Mouse (Mus musculus): ENCODE results near the gene Fam71b. TPM values are rescaled to one million over a fixed set of nuclear protein-coding genes. Genes with fewer than 3 reads are reported as not detected.
"Not testable (repeated sequence)": the region's sequence is repeated elsewhere in the genome, so short reads cannot be mapped to it uniquely, and the experiment has no call there.

Fam71b gene
- polyA plus RNA-seq, 2 experiments from 2014 or later: not detected

- no peak for ATAC-seq
Observed at GRCm38 (mm10) chr11:46384925-46385324, 11.4 kb upstream of the Fam71b start.

- ATAC-seq: peak; percentile 27
Observed at GRCm38 (mm10) chr11:46386556-46386955, 9.8 kb upstream of the Fam71b start.

DNA sequence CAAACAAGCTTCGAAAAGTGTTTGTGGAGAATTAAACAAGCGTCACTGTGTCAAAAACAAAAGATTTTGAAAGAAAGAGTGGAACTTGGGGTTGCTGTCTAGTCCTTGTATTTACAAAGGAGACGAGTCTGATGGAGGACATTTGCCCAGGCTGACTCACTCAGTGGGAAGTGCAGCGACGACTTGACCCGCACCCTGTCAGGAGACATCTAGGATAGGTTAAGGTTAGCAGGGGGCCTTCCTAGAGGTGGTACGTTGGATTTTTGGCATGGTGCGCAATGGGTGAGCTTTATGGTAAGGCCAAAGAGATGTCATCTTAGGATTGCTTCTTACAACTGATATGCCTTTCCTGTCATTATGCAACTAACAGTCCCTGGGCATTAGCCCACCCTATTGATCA, 9.3 kb upstream of the Fam71b start:
- ATAC-seq: no peak

DNA sequence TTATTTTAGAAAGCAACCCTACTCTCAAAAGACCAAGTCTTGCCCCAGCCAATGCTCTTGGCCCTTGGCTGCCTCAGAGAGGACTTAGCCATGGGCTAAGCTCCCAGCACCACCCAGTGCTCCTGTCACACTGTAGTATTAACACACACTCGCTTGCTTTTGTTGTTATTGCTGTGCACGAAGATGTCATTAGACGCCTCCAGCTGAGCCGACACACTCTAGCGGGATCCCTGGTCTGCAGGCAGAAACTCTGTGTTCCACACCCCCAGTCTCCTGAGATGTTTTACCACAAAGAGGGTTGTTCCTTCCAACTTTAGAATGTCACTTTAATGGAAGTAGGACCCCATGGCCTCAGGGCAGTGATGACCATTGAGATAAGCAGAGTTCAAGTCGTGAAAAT, 7.9 kb upstream of the Fam71b start:
- no peak for ATAC-seq

DNA sequence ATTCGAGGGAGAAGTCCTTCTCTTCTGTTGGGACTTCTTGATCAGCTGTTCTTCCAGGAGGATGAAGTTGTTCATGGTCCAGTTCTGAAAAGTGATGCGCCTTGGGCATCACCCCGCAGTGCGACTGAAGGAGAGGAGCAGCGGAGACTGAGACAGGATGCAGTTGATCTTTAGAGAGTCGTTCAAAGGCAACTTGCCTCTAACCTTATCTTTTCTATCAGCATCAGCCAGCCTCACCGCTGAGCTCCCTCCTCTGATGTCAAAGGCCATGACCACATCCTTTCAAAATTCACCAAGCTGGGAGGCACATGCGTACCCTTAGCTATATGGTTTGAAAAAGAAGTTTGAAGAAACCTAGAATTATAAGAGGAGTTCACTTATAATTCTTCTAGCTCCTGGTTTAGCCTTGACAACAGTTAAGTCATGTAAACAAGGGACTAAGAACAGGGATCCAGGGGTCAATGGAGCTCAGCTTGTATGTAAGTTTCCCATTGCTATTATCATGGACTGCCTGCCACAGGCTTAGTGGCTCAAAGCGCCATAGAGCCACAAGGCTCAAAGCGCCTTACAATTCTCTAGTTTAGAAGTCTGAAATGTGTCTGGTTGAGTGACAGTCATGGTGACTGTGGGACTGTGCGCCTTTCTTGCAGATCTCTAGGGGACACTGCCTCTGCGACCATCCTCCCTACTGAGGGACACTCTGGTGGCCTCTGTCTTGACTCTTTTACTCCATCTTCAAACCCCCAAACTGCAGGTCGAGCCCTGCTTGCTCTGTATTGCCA, 6.8 kb upstream of the Fam71b start, which contains the start of gene Itk:
Gene Itk (minus strand): TSS at position 180 of the 782 bp plus-strand sequence.
- ATAC-seq: peak; percentile 83

- no peak for ATAC-seq
Observed at GRCm38 (mm10) chr11:46390621-46391020, 5.7 kb upstream of the Fam71b start.

- no peak for ATAC-seq
Observed at GRCm38 (mm10) chr11:46392890-46393289, 3.5 kb upstream of the Fam71b start.

DNA sequence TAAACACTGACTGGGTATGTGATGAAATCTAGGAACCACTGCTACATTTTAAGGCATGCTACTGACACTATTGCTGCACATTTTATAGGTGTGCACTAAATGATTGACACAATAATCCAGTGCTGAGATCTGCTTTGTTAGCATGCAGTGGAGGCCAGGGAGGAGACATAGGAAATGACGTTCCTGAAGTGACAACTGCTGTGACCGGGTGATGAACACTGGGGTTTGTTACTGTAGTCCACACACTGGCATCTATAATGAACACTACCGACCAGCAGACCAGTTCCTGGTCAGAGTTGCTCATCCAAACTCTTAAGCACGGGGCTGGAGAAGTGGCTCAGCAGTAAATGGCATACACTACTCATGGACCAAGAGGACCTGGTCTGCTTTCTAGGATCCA, 2.9 kb upstream of the Fam71b start:
- ATAC-seq: no peak

- ATAC-seq: no peak
Observed at GRCm38 (mm10) chr11:46395088-46395487, 1.3 kb upstream of the Fam71b start.

DNA sequence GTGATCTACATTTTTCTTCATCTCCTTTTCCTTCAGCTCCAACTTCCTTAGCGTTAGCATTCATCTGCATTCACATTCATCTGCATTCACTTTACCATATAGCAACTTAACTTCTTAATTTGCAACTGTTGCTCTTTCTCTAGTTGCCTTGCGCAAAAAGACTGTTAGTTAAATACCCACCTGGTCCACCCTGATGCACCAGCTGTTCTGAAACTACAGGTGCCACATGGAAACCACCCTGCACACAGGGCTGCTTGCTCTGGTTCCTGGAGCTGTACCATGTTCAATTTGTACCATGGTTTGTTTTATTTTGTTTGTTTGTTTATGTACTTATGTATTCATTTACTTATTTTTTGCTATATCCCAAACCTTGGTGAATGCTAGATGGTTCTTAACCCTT, 661 bp upstream of the Fam71b start:
- ATAC-seq: no peak

DNA sequence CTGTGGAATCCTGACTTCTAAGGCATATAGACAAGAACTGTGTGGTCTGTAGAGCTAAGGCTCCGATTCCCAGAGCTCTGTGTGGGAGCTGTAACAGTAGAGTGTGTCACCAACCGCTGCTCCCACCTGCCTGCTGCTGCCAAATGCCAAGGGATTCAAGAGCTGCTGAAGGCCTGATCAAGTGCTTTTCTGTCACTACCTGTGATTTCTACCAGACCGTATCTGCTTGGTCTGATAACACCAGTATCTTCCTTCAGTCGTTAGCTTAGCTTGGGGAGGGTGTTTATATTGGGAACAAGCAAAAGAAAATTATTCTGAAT, 461 bp downstream of the Fam71b start:
- no peak for ATAC-seq

- no peak for ATAC-seq
Observed at GRCm38 (mm10) chr11:46397900-46398299, 1.5 kb downstream of the Fam71b start.

DNA sequence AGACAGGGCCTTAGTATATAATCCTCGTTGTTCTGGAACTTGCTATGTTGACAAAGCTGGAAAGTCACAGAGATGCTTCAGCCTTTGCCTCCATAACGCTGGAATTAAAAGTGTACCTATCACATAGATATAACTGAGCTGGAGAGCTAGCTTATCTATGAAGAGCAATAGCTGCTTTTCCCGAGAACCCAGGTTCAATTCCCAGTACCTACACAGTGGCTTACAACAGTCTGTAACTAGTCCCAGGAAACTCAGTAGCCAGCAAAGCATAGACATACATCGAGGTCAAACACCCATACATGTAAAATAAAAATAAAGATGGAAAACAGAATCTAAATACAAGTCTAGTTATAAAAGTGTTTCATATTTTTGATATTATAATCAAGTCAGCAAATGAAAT, 2.1 kb downstream of the Fam71b start:
- no peak for ATAC-seq

GRCm38 (mm10) chr11:46398933-46399383, 2.6 kb downstream of the Fam71b start:
- ATAC-seq: peak; percentile 95

- ATAC-seq: no peak
Observed at GRCm38 (mm10) chr11:46401555-46401954, 5.2 kb downstream of the Fam71b start.

- peak; percentile 69 for ATAC-seq
Observed at GRCm38 (mm10) chr11:46404986-46405385, 8.6 kb downstream of the Fam71b start.

- no peak for ATAC-seq
Observed at GRCm38 (mm10) chr11:46406721-46407120, 10.4 kb downstream of the Fam71b start.

DNA sequence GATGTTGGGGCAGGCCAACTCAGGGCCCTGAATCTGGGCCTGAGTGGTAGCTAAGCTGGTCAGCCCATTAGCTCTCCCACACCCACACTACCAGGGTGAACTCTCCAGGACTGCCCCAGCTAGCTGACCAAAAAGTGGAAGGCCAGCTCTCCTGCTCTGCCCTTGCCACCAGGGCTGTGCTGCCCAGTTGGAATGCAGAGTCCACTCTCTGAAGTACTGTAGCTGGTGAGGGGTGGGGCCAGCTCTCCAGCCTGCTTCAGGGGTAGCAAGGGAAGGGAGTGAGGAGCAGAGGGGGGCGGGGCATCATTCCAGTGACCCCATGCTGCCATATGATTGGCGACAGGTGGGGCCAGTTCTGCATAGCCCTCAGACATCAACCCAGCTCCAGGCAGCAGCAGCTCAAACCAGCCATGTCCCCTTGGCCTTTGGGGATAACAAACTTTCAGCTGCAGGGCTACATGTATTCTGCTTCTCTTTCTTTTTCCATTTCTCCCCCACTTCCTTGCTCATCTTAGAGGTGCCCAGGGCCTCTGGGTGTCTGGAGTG, 13.7 kb downstream of the Fam71b start:
- no peak for ATAC-seq

- no peak for ATAC-seq
Observed at GRCm38 (mm10) chr11:46418438-46418837, 22.1 kb downstream of the Fam71b start.

- no peak for ATAC-seq
Observed at GRCm38 (mm10) chr11:46418860-46419259, 22.5 kb downstream of the Fam71b start.

DNA sequence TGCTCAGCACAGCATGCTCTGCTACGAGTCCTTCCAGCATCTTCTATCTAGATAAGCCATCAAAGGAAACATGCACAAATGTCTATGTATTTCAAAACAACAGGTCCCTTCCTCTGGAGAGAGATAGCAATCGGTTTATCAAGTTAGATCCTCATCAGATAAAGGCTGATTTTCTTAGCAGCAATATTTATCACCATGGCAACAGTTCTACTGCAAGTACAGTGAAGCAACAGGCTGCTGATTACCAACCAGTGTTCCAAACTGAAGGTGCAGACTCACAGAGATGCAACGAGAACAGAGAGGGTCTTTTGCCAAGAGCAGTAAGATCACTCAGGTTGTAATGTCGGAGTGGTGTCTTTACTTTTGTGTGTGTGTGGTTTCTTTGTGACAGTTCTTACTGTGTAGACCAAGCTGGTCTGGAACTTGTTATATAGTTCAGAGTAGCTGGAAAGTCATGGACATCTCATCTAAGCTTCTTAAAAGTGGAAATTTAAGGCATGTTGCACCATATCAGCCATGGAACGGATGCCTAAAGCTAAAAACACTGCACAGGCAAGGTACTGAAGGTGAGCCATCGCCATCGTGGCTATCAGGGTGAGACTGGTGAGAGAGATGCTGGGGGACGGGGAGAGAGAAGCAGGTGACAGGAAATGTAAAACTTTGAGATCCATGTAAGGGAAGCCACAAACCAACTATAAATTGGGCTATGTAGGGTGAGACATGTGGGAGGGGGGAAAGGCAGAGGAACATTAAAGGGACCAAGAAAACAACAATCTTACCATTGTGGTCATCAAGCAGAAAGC, 24.9 kb downstream of the Fam71b start:
- ATAC-seq: peak; percentile 85

DNA sequence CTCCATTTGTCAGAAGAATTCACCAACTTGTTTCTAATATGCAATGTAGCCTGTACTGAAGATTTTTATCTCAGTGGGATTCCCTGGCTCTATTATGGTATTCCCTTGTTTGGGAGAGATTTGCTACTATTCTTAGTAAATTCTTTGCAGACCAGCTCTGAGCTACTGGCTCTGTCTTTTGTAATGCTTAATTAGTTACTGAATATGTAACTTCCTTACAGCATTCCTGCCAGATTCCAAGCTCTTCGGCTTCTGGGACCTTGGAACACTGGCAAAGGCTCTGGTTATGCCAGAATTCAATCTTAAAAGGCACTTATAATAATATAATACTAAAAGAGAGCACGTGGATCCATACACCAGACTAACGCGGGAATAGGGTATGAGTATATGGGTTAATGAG, 31.8 kb downstream of the Fam71b start:
- ATAC-seq: not testable (repeated sequence)

DNA sequence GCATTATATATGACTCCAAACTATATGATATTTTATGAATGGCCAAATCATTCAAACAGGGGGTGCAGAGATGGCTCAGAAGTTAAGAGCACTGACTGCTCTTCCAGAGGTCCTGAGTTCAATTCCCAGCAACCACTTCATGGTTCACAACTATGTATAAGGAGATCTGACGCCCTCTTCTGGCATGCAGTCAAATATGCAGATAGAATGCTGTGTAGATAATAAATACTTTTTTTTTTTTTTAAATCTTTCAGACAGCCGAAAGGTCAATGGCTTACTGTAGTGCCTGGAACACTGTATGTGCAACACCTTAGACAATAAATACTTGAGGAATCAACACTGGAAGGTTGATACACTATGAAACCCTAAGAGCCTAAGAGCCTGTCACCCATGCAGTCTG, 33.8 kb downstream of the Fam71b start:
- no peak for ATAC-seq

- ATAC-seq: peak; percentile 77
Observed at GRCm38 (mm10) chr11:46431129-46431528, 34.8 kb downstream of the Fam71b start.
